Mouse (Mus musculus) ovary, adult 2 months (tissue): ENCODE data around the gene Plekhg2. TPM values are rescaled to one million over a fixed set of nuclear protein-coding genes. Genes with fewer than 3 reads are reported as not detected.

Source experiments
- polyA plus RNA-seq: library from polyadenylated mRNA; depleted of rRNA; stranded (reverse); fragments of >200 nt; gene quantifications from 2 replicates; pipeline ENCODE4 v1.2.3, GENCODE M21; 2012; rRNA removed

The Plekhg2 gene
- 48.3 and 50.7 TPM in 2 replicates for polyA plus RNA-seq

DNA sequence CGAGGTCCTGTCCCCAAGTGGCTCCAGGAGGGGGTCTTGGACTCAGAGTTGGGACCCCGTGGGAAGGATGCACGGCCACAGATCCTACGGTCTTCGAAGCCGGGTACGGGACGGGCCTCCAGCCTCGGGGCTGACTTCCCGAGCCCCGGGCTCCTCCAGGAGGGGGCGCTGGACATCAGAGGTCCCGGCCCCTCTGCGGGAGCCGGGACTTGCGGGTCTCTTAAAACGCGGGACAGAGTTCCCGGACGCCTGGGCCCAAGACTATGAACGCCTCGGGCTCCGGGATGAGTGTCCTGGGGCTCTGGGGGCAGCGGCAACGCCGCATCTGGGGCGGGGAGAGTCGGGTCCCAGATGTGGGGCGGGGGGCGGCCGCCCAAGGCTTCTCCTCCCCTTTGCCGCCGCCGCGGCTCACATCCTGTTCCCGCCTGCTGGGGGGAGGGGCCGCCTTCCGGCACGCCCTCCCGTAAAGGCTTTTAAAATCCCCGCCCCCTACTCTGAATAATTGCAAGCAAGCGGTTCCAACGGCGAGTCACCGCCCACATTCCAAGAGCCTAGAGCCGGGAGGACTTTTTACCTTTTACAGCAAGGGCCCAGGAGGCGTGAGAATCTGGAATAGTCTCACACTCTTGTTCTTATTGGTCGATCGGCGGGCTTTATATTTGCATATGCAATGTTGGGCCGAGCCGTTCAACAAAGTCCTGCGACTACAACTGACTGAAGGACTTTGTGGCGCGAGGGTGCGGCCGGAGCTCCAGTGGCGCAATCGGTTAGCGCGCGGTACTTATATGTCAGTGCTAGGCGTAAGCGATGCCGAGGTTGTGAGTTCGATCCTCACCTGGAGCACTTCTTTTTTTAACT lies at the start of gene Plekhg2:
Gene Plekhg2 (minus strand): TSS at position 349 of the 858 bp plus-strand sequence.

GRCm38 (mm10) chr7:28392429-28393271 lies 20.3 kb upstream of the Plekhg2 start, which contains the start of the genes Med29 and Paf1:
Med29 (minus strand) TSS chr7:28392708.
Paf1 (plus strand) TSS chr7:28392951.

GRCm38 (mm10) chr7:28380237-28381016 lies 8.0 kb upstream of the Plekhg2 start, which contains the start of gene Zfp36:
Zfp36 (minus strand) TSS chr7:28380253.

GRCm38 (mm10) chr7:28350155-28350883 lies 22.1 kb downstream of the Plekhg2 start, which contains the start of gene Rps16:
Rps16 (plus strand) TSS chr7:28350652.

DNA sequence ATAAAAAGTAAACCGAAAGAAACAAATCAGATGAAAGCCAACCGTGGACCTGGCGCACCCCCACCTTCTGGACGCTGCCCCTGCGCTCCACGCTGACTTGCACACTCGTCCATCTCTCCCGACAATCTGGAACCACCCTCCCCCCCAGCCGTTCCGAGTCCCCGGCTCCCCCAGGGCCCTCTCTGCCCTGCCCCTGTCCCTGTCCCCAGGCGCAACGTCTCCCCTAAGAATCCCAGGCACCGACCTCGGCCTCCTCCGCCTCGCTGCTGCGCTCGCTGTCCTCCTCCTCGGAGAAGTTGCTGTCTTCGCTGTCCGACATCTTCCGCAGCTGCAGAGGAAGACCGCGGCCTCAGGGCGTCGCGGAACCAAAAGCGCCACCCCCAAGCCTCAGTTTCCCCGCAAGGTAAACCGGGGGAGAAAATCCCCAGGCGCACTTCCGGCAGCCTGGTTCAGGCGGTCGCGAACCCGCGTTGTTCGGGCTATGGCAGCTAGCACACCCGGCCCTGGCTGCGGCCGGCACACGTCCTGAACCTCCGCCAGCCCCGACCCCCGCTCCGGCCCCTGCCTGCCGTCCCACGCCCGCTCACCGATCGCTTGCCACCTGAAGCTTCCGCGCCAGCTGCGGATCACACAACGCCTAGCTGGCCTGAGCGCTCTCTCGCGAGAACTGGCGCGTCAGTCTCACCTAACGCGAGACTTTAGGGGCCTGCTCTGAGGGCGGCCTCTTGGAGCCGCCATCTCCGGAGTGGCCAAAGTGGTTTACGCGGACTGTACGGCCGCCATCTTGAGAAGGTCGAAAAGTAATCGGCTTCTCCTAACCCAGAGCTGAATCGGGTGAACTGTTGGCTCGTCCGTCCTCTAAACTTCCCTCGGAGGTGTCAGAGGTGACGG lies 34.0 kb downstream of the Plekhg2 start, which contains the start of gene Supt5:
Gene Supt5 (minus strand): TSS at position 639 of the 891 bp plus-strand sequence.

GRCm38 (mm10) chr7:28311926-28312543 lies 60.4 kb downstream of the Plekhg2 start, which contains the start of gene Timm50:
Timm50 (minus strand) TSS chr7:28312072.

Other genes starting within 250 kb of the Plekhg2 start
- 0.12 and 0.15 TPM in 2 replicates for gene 9530053A07Rik, start 243.1 kb downstream of the Plekhg2 start, polyA plus RNA-seq
- gene Fbl, start 202.9 kb downstream of the Plekhg2 start, polyA plus RNA-seq: 53.6 and 78.1 TPM in 2 replicates
- 57.1 and 60.7 TPM in 2 replicates for gene Dyrk1b, start 193.1 kb downstream of the Plekhg2 start, polyA plus RNA-seq
- gene Eid2, start 104.7 kb downstream of the Plekhg2 start, polyA plus RNA-seq: 25.5 and 40.8 TPM in 2 replicates
- gene Eid2b, start 94.9 kb downstream of the Plekhg2 start, polyA plus RNA-seq: 16.8 and 23.9 TPM in 2 replicates
- 0.12 and 0.46 TPM in 2 replicates for gene Selenov, start 81.4 kb downstream of the Plekhg2 start, polyA plus RNA-seq
- 0.38 and 0.45 TPM in 2 replicates for gene Dll3, start 70.4 kb downstream of the Plekhg2 start, polyA plus RNA-seq
- 104 and 109 TPM in 2 replicates for gene Timm50, start 60.5 kb downstream of the Plekhg2 start, polyA plus RNA-seq
- gene Supt5, start 33.9 kb downstream of the Plekhg2 start, polyA plus RNA-seq: 140 and 172 TPM in 2 replicates
- 1,842 and 2,300 TPM in 2 replicates for gene Rps16, start 21.9 kb downstream of the Plekhg2 start, polyA plus RNA-seq
- gene Zfp36, start 7.7 kb upstream of the Plekhg2 start, polyA plus RNA-seq: 50.2 and 54.2 TPM in 2 replicates
- 93.8 and 104 TPM in 2 replicates for gene Med29, start 20.1 kb upstream of the Plekhg2 start, polyA plus RNA-seq
- gene Paf1, start 20.4 kb upstream of the Plekhg2 start, polyA plus RNA-seq: 118 and 195 TPM in 2 replicates
- 2.0 and 2.8 TPM in 2 replicates for gene Gmfg, start 64.8 kb upstream of the Plekhg2 start, polyA plus RNA-seq
- gene Lrfn1, start 79.4 kb upstream of the Plekhg2 start, polyA plus RNA-seq: 38.7 and 38.9 TPM in 2 replicates
- not detected in 2 replicates for gene Ifnl2, start 137.9 kb upstream of the Plekhg2 start, polyA plus RNA-seq
- not detected in 2 replicates for gene Ifnl3, start 150.2 kb upstream of the Plekhg2 start, polyA plus RNA-seq
- gene Sycn, start 168.3 kb upstream of the Plekhg2 start, polyA plus RNA-seq: 0.73 and 4.9 TPM in 2 replicates
- gene Nccrp1, start 174.7 kb upstream of the Plekhg2 start, polyA plus RNA-seq: 0.08 TPM in 1 of 2 replicates, not detected in the other
- gene Samd4b, start 225.5 kb upstream of the Plekhg2 start, polyA plus RNA-seq: 155 and 181 TPM in 2 replicates
- gene Pak4, start 225.6 kb upstream of the Plekhg2 start, polyA plus RNA-seq: 63.5 and 68.3 TPM in 2 replicates